Mouse (Mus musculus) small intestine, adult 2 months (tissue): ENCODE measurements around the gene Kctd20.

Experiments
- CTCF ChIP-seq: fragments of 200-500 bp; IDR thresholded peaks from 2 replicates; pipeline ENCODE4 v1.5.1; 2012; ENCODE audit warnings: low read depth, mild to moderate bottlenecking, control low read depth, inconsistent platforms, low read length, moderate library complexity, mixed read lengths; ENCODE audit not compliant: insufficient replicate concordance, insufficient read length; ENCODE audit errors: extremely low read depth
- POLR2A ChIP-seq: fragments of 200-500 bp; IDR thresholded peaks from 2 replicates; pipeline ENCODE4 v1.6.1; 2012; ENCODE audit warnings: low read depth, mild to moderate bottlenecking, control low read depth, inconsistent platforms, low read length, moderate library complexity

- no peak for TF ChIP-seq POLR2A
- TF ChIP-seq CTCF: no peak
These were observed 30.8 kb downstream of the Kctd20 start for GRCm38 (mm10) chr17:28982591-28982990.
